Mouse (Mus musculus) urinary bladder, postnatal 4 days (tissue): Measurements from ENCODE around the gene Rwdd4a.
A peak's percentile ranks its signal among the peaks of the same experiment; 100 is the strongest.

Source experiments
- DNase-seq, 2 experiments: peaks; one replicate each; pipeline ENCODE4 v3.0.0; 2021 to 2022; ENCODE audit warnings: low spot score in 2 of 2

Gene Rwdd4a

GRCm38 (mm10) chr8:47533344-47534125 is at the start of gene Rwdd4a, which contains the start of gene Trappc11:
Gene Rwdd4a, plus strand, starts transcription at chr8:47533664.
Gene Trappc11, minus strand, starts transcription at chr8:47533470.
- DNase-seq: peak; percentile 91 to 93

DNA sequence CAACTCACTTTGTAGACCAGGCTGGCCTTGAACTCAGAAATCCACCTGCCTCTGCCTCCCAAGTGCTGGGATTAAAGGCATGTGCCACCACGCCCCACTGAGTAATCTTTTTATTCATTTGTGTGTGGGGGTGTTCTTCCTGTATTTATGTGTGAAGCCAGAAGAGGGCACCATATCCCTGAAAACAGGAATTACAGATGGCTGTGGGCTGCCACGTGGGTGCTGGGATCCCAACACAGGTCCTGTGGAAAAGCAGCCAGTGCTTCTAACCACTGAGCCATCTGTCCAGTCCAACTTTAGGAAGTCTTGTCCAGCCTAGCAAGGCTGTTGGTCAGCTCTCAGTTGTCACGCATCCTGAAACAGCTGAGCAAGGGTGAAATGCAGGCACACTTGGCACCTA is 46.2 kb upstream of the Rwdd4a start:
- peak in 1 of 2 experiments; percentile 47 for DNase-seq

GRCm38 (mm10) chr8:47493106-47493505 is 40.4 kb upstream of the Rwdd4a start:
- DNase-seq: no peak

DNA sequence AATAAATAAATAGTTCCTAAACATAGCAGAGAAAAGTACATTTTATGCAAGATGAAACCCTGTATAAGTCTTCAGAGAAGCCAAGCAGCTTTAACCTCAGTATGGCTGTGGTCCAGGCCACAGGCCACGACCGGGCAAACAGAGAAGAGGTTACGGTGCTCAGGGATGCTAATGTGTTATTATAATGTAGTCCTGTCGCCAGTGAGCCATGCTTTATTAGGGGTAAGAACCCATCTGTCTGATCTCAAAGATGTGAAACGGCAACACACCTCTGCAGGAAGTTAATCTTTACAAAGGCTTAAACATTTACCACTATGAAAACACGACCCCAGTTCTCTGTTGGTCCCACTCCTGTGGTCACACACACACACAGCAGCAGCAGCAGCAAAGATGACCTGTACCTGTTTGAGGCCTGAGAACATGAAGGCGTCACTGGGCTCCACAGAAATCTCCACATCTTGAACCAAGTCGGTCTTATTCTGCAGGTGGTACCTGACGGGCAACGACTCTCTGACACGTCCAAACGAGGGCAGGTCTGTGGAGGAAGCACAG is 38.8 kb upstream of the Rwdd4a start:
- peak in 1 of 2 experiments; percentile 28 for DNase-seq

DNA sequence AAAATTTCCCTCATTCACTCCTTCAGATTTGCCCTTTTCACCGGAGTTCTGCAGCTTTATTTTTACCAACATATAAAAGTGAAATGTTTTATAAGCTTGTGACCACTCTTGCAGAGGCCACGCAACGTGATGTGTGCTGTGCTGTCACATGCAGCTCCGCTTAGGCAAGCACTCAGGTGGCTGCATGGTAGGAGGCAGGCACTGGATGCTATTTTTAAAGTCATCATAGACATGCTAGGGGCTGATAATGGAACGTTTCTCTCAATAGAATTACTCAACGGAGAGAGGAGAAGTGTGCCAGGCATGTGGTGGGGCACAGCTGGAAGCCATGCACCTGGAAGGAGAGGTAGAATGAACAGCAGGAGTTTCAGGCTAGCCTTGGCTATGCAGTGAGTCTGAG is 38.0 kb upstream of the Rwdd4a start:
- DNase-seq: peak in 1 of 2 experiments; percentile 22

- no peak for DNase-seq
Measured at GRCm38 (mm10) chr8:47501994-47502393, 31.5 kb upstream of the Rwdd4a start.

DNA sequence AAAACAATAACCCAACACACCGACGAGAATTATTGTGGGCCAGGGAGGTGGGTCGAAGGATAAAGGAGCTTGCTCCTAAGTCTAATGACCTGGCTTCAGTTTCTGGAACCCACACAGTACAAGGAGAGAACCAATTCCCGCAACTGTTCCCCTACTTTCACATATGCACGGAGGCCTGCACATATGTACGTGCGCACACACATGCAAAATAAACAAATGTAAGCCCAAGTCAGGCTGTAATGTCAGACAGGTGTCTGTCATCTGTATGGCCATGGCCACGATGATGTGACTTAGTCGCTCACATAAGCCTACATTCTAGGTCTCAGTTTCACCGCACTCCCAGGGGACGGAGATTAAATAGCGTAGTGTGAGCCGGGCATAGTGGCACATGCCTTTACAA is 30.9 kb upstream of the Rwdd4a start:
- DNase-seq: no peak

GRCm38 (mm10) chr8:47505431-47505830 is 28.0 kb upstream of the Rwdd4a start:
- DNase-seq: no peak

DNA sequence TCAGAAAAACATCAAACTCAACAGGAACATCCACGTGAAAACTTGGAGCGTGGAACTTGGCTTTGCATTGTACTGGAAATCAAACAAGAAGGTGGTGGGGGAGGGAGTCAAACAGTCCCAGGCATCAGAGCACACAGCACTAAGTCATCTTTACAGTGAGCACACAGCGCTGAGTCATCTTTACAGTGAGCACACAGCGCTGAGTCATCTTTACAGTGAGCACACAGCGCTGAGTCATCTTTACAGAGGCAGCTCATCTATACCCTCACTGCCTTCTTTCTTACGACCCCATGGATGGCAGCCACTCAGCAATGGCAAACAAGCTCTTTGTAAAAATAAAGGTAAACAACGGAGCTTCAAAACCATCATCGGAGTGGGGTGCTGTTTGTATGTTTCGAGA is 22.5 kb upstream of the Rwdd4a start:
- DNase-seq: no peak

DNA sequence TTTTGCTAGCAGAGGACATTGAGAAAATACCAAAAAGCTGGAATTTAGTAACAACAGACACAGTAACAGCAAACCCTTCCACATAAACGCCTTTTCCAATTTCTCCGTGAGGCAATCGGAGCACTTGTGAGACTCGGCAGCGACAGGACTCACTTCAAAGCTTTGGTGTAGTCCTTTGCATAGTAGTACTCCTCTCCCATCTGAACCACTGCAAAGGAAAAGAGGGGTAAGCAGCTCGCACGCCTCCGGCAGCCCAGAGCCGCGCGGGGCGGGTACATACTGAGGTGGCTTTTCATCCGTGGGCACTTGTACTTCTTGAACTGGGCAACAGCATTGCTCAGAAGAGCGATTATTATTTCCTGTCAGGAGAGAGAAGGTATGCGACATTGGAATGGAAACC is 19.9 kb upstream of the Rwdd4a start:
- no peak for DNase-seq

DNA sequence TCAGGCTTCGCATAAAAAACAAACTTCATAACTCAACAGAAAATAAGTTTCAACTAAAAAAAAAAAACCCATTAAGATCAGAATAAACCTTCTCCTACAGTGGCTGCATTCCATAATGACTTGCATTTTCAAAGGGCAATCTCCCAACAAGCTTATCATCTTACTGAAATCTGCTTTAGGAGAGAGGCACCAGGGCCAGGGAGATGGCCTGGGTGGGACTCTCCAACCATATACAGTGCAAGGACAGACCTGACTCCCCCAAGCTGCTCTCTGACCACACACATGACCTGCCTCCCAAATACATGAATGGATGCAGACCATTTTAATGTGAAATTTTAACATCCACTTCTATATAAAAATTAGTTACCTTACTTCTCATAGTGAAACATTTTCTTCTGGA is 5.4 kb upstream of the Rwdd4a start:
- no peak for DNase-seq

GRCm38 (mm10) chr8:47538323-47538722 is 4.9 kb downstream of the Rwdd4a start:
- no peak for DNase-seq

- DNase-seq: no peak
Measured at GRCm38 (mm10) chr8:47542746-47543145, 9.3 kb downstream of the Rwdd4a start.

DNA sequence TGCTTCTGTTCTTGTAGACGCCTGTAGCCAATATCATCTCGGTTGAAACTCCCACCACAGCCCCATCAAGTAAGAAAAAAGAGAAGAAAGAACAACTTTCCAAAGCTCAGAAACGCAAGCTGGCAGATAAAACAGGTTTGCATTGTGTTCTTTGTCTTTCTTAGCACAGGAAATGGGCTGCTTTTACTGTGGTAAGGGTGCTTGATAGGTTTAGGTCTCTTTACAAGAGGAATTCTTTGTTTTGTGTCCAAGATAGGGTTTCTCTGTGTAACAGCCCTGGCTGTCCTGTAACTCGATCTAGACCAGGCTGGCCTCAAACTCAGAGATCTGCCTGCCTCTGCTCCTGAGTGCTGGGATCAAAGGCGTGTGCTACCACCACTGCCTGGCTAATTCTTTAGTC is 10.6 kb downstream of the Rwdd4a start:
- DNase-seq: no peak

DNA sequence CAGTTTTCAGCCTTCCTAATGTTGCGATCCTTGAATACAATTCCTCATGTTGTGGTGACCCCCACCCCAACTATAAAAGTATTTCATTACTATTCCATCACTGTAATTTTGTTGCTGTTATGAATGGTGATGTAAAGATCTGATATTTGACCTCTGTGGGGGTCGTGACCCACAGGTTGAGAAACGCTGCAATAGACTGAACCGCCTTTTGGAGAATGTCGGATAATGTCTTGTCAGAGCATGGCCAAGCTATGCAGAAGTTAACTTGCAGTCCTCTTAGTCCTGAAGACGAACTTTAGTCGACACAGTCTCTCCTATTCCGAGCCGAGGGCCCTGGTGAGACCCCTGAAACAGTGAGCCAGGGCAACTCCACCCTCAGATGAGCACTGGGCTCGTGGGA is 13.6 kb downstream of the Rwdd4a start:
- DNase-seq: no peak

GRCm38 (mm10) chr8:47553613-47554012 is 20.1 kb downstream of the Rwdd4a start:
- no peak for DNase-seq

- DNase-seq: no peak
Measured at GRCm38 (mm10) chr8:47556446-47556845, 23.0 kb downstream of the Rwdd4a start.

GRCm38 (mm10) chr8:47558274-47558673 is 24.8 kb downstream of the Rwdd4a start:
- DNase-seq: no peak

GRCm38 (mm10) chr8:47560801-47561200 is 27.3 kb downstream of the Rwdd4a start:
- no peak for DNase-seq

DNA sequence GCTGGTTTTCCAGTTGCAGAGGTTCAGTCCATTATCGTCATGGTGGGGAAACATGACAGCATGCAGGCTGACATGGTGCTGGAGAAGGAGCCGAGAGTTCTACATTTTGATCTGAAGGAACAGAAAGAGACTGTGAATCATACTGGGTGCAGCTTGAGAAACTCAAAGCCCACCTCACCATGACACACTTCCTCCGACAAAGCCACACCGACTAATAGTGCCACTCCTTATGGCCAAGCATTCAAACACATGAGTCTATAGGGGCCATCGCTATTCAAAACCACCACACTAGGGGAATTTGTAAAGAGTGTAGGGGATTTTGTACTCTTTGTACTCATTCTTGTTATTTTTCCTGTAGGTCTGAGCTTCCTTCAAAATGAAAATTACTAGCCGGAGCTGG is 33.1 kb downstream of the Rwdd4a start:
- DNase-seq: no peak

DNA sequence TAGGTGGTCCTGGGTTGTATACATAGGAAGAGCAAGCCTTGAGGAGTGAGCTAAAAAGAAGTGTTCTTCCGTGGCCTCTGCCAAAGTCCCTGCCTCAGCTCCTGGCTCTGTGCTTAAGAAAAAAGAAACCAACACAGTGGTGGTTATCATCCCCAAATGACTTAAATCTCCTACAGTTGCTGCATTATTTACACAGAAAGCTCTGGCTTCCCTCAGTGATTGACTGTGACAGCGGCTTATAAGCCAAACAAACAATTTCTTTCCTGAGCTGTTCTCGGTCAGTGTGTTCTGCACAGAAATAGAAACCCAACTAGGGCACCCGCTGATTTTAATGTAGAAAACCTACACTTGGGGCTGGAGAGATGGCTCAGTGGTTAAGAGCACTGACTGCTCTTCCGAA is 34.6 kb downstream of the Rwdd4a start:
- no peak for DNase-seq

DNA sequence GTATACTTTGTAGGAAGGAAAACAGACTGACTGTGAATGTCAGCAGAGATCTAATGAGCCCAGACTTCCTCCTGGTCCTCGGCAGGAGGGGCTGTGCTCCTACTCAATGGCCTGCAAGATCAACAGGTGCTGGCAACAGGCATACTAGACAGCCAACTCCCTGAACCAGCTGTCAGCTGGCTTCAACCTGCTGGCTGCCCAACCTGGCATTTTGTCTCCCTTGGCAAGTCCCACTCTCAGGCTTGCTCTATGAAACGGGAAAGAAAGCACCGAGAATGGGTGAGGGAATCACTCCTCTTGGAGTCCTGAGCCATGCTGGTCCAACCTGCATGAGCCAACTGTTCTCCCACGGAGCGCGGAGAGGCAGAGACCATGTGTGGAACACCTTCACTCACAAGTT is 36.7 kb downstream of the Rwdd4a start:
- DNase-seq: no peak

- no peak for DNase-seq
Measured at GRCm38 (mm10) chr8:47573482-47573881, 40.0 kb downstream of the Rwdd4a start.

- no peak for DNase-seq
Measured at GRCm38 (mm10) chr8:47581454-47581853, 48.0 kb downstream of the Rwdd4a start.
